Mouse (Mus musculus) CH12.LX (cell line): Measurements from ENCODE around the gene Prrt4.

Source experiments
- CTCF ChIP-seq, 2 experiments: IDR thresholded peaks in 1 of 2; conservative IDR thresholded peaks in 1 of 2; 2 replicates each; pipeline ENCODE4 v1.5.1; 2011 to 2012; ENCODE audit warnings: low read depth in 2 of 2, low read length in 2 of 2, improper control_type of control experiment in 1 of 2, inconsistent platforms in 1 of 2, mild to moderate bottlenecking in 1 of 2, moderate library complexity in 1 of 2
- MAFK ChIP-seq: IDR thresholded peaks from 2 replicates; pipeline ENCODE4 v1.6.1; 2011; ENCODE audit warnings: low read length, improper control_type of control experiment; ENCODE audit not compliant: insufficient replicate concordance
- MAZ ChIP-seq: IDR thresholded peaks from 2 replicates; pipeline ENCODE4 v1.6.1; 2012; ENCODE audit warnings: low read depth, mild to moderate bottlenecking, inconsistent platforms, low read length, improper control_type of control experiment, moderate library complexity
- POLR2A ChIP-seq: IDR thresholded peaks from 2 replicates; pipeline ENCODE4 v1.6.1; 2011; ENCODE audit warnings: low read depth, mild to moderate bottlenecking, improper control_type of control experiment, low read length
- RAD21 ChIP-seq: IDR thresholded peaks from 2 replicates; pipeline ENCODE4 v1.6.1; 2011; ENCODE audit warnings: low read depth, mild to moderate bottlenecking, low read length, improper control_type of control experiment, moderate library complexity
- RCOR1 ChIP-seq: conservative IDR thresholded peaks from 2 replicates; pipeline ENCODE4 v1.6.1; 2012; ENCODE audit warnings: low read depth, mild to moderate bottlenecking, inconsistent platforms, low read length, improper control_type of control experiment
- SIN3A ChIP-seq: IDR thresholded peaks from 2 replicates; pipeline ENCODE4 v1.6.1; 2012; ENCODE audit warnings: low read length, improper control_type of control experiment, inconsistent platforms
- USF2 ChIP-seq: conservative IDR thresholded peaks from 2 replicates; pipeline ENCODE4 v1.6.1; 2011; ENCODE audit warnings: low read depth, low read length, improper control_type of control experiment

DNA sequence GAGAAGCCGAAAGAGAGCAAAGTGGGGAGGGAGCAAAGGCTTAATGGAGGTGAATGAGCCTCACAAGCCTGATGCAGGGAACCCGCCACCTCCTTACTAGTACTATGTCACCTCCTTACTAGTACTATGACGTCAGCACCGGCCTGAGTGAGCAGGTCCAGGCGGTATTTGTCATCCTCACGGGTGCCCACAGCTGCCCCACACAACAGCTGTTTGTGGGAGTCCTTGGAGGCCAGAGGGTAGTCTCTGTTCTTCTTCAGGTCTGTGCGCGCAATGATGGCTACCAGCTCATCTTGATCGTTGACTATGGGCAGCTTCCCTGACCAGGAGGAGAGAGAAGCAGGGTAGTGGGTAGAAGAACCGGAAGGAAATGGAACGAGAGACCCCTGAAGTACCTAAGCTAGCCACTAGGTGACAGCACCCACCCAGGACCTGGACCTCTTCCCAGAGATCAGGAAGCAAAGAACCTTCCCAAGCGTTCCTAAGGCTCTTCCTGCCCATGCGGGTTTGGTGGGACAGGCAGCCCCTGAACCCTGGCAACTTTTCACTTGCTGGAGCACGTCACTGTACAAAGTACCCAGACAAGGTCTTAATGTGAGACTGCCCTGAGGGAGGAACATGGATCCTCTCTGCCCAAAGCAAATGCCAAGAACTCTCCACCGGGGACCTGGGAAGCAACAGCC is 25.7 kb upstream of the Prrt4 start:
- TF ChIP-seq POLR2A, result no peak
- TF ChIP-seq CTCF (conservative IDR thresholded peaks at IDR 0.05 in 1 of 2, IDR thresholded peaks at IDR 0.05 in 1 of 2; ENCODE audit: low read depth in 2 of 2, low read length in 2 of 2), result peak; percentile 82 to 85
- no peak for TF ChIP-seq MAZ
- no peak for TF ChIP-seq RCOR1
- no peak for TF ChIP-seq MAFK
- TF ChIP-seq RAD21, result peak; percentile 76
- no peak for TF ChIP-seq SIN3A
- TF ChIP-seq USF2, result no peak
